Mouse (Mus musculus) limb, embryonic 10.5 days (tissue): ENCODE measurements around the gene Ttc9. TPM values are rescaled to one million over a fixed set of nuclear protein-coding genes. Genes with fewer than 3 reads are reported as not detected.
A peak's percentile ranks its signal among the peaks of the same experiment; 100 is the strongest.

ENCODE experiments used
- DNase-seq: peaks from one replicate; pipeline ENCODE4 v3.0.0-alpha.2; 2017; ENCODE audit warnings: low spot score
- H3K27ac ChIP-seq: fragments of 300-500 bp; sonication (generic); 2 replicates; pipeline ENCODE4 v1.5.1; 2016; ENCODE audit warnings: mild to moderate bottlenecking
- H3K27me3 ChIP-seq: fragments of 300-500 bp; sonication (generic); 2 replicates; pipeline ENCODE4 v1.6.1; 2016; ENCODE audit warnings: low read depth, mild to moderate bottlenecking; ENCODE audit not compliant: poor library complexity, severe bottlenecking
- H3K36me3 ChIP-seq: fragments of 300-500 bp; sonication (generic); 2 replicates; pipeline ENCODE4 v1.6.1; 2016; ENCODE audit warnings: mild to moderate bottlenecking, moderate library complexity
- H3K4me1 ChIP-seq: fragments of 300-500 bp; sonication (generic); 2 replicates; pipeline ENCODE4 v1.6.1; 2016
- H3K4me3 ChIP-seq: fragments of 300-500 bp; sonication (generic); 2 replicates; pipeline ENCODE4 v1.5.1; 2016; ENCODE audit warnings: mild to moderate bottlenecking, moderate library complexity
- H3K9me3 ChIP-seq: fragments of 300-500 bp; sonication (generic); replicated peaks from 2 replicates; pipeline ENCODE4 v1.6.1; 2016; ENCODE audit warnings: mild to moderate bottlenecking
- WGBS: fragments of 180-500 bp; shearing (Covaris S2); methylation state at CpG from one replicate; pipeline ENCODE4 v1.1.7; 2016; 5-methylcytosine and 5-hydroxymethylcytosine counted together
- polyA plus RNA-seq: library from polyadenylated mRNA; unstranded; fragments of >200 nt; fragmentation: Nextera tagmentation; extraction: Ambion mirVana; gene quantifications from 2 replicates; pipeline ENCODE4 v1.2.1, GENCODE M21; 2016

Ttc9 gene
- polyA plus RNA-seq, 1 experiment from 2014 or later = 0.73 TPM

- no peaks in the 10 kb centered on the region for H3K4me1 ChIP-seq
- no peaks in the 10 kb centered on the region for H3K9me3 ChIP-seq
- no peak overlapping the region for H3K27ac ChIP-seq
- WGBS = 67% methylated on average over 2 of the region's 2 CpGs
- no peak overlapping the region for H3K4me3 ChIP-seq
- H3K27me3 ChIP-seq = no peaks in the 10 kb centered on the region
- no peak for DNase-seq
- no peaks in the 10 kb centered on the region for H3K36me3 ChIP-seq
These were observed 44.5 kb downstream of the Ttc9 start for GRCm38 (mm10) chr12:81675557-81675956.

GRCm38 (mm10) chr12:81679807-81680529 lies 48.9 kb downstream of the Ttc9 start:
- 81% methylated on average over 7 of the region's 7 CpGs for WGBS
- Histone ChIP-seq H3K27me3 (no peaks in the 10 kb centered on the region), H3K36me3 (no peaks in the 10 kb centered on the region), H3K27ac (no peak overlapping the region), H3K4me3 (no peak overlapping the region), H3K4me1 (no peaks in the 10 kb centered on the region; the same call in 1 of the 2 replicates), H3K9me3 (no peaks in the 10 kb centered on the region)
- DNase-seq = no peak

DNA sequence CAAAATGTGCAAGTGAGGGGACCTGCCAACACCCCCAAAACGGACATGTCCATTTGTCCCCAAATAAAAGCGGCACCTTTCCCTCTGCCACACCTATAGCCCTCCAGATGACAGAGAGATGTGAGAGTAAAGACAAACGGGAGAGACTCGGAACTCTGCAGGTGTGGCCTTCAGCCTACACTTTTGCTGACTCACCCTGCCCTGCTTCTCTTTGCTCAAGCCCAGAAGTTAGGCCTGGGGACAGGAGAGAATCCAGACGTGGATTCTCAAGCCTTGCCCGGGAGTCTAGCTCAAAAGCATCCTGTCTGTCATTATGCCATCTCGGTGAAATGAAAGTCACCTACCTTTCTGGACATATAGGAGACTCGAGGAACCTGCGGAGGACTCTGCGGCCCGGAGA lies 52.3 kb downstream of the Ttc9 start:
- WGBS = 71% methylated on average over 11 of the region's 11 CpGs
- Histone ChIP-seq H3K9me3 (no peaks in the 10 kb centered on the region), H3K4me3 (no peak overlapping the region), H3K27ac (no peak overlapping the region), H3K27me3 (no peaks in the 10 kb centered on the region), H3K36me3 (no peaks in the 10 kb centered on the region), H3K4me1 (peaks cover 6% of the 10 kb centered on the region)
- DNase-seq = no peak

DNA sequence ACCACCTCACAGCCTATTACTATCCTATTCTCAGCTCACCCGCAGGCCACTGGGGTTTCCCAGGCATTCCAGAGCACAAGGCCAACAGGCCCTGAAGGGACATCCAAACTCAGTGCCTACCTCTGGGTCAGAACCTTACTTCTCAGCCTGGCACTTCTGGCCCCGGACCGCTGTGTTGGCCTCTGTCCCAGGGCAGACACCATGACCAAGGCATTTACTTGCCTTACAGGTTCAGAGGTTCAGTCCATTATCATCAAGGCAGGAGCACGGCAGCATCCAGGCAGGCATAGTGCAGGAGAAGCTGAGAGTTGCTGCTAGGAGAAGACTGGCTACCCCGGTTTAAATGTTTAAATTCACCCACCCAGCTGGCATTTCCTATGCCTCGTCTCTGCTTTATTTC lies 53.0 kb downstream of the Ttc9 start:
- H3K27ac ChIP-seq = no peak overlapping the region
- no peaks in the 10 kb centered on the region for H3K9me3 ChIP-seq
- 83% methylated on average over 6 of the region's 6 CpGs for WGBS
- H3K27me3 ChIP-seq = no peaks in the 10 kb centered on the region
- H3K4me1 ChIP-seq = peaks cover 6% of the 10 kb centered on the region
- H3K4me3 ChIP-seq = no peak overlapping the region
- no peaks in the 10 kb centered on the region for H3K36me3 ChIP-seq
- DNase-seq = no peak

GRCm38 (mm10) chr12:81685981-81686380 lies 54.9 kb downstream of the Ttc9 start:
- Histone ChIP-seq H3K4me1 (peaks cover 10% of the 10 kb centered on the region), H3K27ac (no peak overlapping the region), H3K36me3 (no peaks in the 10 kb centered on the region), H3K4me3 (no peak overlapping the region), H3K9me3 (no peaks in the 10 kb centered on the region), H3K27me3 (no peaks in the 10 kb centered on the region)
- 59% methylated on average over 3 of the region's 3 CpGs for WGBS
- no peak for DNase-seq

DNA sequence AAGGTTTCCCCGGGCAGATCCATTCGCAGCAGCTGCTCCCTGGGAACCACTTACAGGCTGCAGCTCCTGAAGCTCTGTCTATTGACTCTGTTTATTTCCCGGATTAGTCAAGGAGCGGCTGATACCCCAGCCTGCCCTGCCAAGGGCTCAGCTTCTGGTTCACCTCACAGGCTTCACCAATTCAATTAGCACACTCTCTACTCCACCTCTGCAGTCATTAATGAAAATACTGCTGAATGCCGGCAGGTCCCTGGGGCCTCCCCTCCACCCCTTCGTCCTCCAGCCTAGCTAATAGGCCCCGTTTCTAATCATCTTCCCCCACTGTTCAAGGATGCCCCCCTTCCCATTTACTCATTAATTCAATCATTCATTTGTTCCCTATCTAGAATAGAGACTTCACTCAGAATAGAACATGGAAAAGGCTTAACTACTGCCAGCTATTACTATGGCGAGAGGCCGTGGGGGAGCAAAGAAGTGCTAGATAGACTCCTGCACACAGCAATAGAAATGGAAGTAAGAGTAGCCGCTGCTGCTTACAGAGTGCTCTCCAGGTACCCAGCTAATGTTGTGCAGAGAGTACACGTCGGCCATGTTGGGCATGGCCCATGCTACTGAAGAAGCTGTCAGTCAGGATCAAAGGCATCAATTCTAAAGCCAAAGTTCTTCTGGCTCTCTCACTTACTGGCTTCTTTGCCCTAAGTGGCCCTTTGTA lies 55.5 kb downstream of the Ttc9 start:
- 53% methylated on average over 12 of the region's 12 CpGs for WGBS
- no peaks in the 10 kb centered on the region for H3K9me3 ChIP-seq
- DNase-seq = no peak
- peaks cover 10% of the 10 kb centered on the region for H3K4me1 ChIP-seq
- H3K36me3 ChIP-seq = no peaks in the 10 kb centered on the region
- no peak overlapping the region for H3K4me3 ChIP-seq
- no peak overlapping the region for H3K27ac ChIP-seq
- H3K27me3 ChIP-seq = no peaks in the 10 kb centered on the region

- H3K36me3 ChIP-seq = no peaks in the 10 kb centered on the region
- no peak for DNase-seq
- H3K27me3 ChIP-seq = no peaks in the 10 kb centered on the region
- H3K27ac ChIP-seq = no peak overlapping the region
- peaks cover 10% of the 10 kb centered on the region; the same call in 1 of the 2 replicates for H3K4me1 ChIP-seq
- WGBS = 94% methylated on average over 5 of the region's 5 CpGs
- no peaks in the 10 kb centered on the region for H3K9me3 ChIP-seq
- H3K4me3 ChIP-seq = no peak overlapping the region
These were observed 56.8 kb downstream of the Ttc9 start for GRCm38 (mm10) chr12:81687873-81688272.

- no peak for DNase-seq
- WGBS = 89% methylated on average over 4 of the region's 4 CpGs
- Histone ChIP-seq H3K4me3 (no peak overlapping the region), H3K9me3 (no peaks in the 10 kb centered on the region), H3K36me3 (no peaks in the 10 kb centered on the region), H3K4me1 (peaks cover 10% of the 10 kb centered on the region; the same call in 1 of the 2 replicates), H3K27ac (no peak overlapping the region), H3K27me3 (no peaks in the 10 kb centered on the region)
These were observed 57.5 kb downstream of the Ttc9 start for GRCm38 (mm10) chr12:81688537-81688936.

DNA sequence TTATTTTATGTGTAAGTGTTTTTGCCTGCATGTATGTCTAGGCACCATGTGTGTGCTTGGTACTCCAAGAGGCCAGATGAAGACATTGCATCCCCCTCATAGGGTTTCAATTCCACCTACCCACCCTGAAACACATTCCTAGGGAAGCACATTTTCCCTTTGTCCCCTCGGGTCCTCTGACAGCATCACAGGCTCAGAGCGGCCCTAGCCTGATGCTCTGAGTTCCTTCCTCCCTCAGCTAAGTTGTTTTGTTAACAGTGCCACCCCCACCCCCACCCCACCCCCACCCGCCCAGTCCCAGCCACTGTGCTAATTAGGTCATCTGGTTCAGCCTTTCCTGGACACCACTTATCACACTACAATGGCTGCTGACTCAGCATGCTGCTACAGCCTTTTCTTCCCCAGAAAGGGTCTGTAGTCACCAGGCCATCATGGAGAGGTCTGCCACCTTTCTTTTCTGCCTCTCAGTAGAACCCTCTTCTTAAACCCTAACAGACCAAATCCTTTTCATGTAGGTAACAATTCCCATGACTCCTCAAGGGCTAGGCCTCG lies 58.5 kb downstream of the Ttc9 start:
- Histone ChIP-seq H3K27ac (no peak overlapping the region), H3K4me1 (peaks cover 10% of the 10 kb centered on the region; the same call in 1 of the 2 replicates), H3K9me3 (no peaks in the 10 kb centered on the region), H3K27me3 (no peaks in the 10 kb centered on the region), H3K36me3 (no peaks in the 10 kb centered on the region), H3K4me3 (no peak overlapping the region)
- 62% methylated on average over 4 of the region's 4 CpGs for WGBS
- DNase-seq = no peak

DNA sequence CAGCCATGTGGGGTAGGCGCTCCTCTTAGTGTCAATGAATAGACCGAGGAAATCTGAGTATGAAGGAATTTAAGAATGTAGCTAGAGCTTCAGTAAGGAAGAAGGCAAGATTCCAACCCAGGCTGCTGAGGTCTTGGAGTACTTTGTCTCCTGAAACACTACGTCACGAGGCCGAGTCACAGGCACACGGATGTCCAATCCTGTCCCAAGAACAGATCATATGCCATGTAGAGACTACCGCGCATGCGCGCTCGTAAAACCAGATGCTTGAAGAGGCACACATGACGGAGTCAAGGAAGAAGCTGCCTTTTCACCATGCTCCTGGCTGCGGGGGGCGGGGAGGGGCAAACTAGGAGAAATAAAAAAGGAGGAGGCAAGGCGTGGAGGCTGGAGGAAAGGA lies 59.1 kb downstream of the Ttc9 start:
- H3K36me3 ChIP-seq = no peaks in the 10 kb centered on the region
- DNase-seq = no peak
- no peaks in the 10 kb centered on the region for H3K9me3 ChIP-seq
- WGBS = 94% methylated on average over 15 of the region's 15 CpGs
- peaks cover 10% of the 10 kb centered on the region; the same call in 1 of the 2 replicates for H3K4me1 ChIP-seq
- no peaks in the 10 kb centered on the region for H3K27me3 ChIP-seq
- peak overlapping the region; percentile 19; the same call in 1 of the 2 replicates for H3K27ac ChIP-seq
- H3K4me3 ChIP-seq = no peak overlapping the region

DNA sequence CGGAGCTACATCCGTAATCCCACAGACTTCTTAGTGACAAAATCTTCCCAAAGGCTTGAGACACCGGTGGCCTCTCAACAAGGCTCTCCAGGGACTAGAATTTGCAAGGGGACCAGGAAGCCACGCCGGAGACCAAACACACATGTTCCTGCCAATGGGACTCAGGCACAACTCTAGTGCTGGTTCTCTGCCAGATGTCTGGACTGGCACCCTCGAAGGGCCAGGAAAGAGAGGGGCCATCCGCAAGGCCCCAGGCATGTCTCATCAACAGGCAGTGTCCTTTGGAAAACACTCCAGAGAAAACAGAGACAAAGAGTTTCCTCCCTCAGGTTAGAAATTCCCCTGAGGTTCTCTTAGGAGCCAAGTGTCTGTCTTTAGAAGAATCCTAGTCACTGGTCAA lies 59.7 kb downstream of the Ttc9 start:
- Histone ChIP-seq H3K27ac (peak overlapping the region; percentile 19; the same call in 1 of the 2 replicates), H3K4me3 (no peak overlapping the region), H3K27me3 (no peaks in the 10 kb centered on the region), H3K9me3 (no peaks in the 10 kb centered on the region), H3K4me1 (peaks cover 10% of the 10 kb centered on the region; the same call in 1 of the 2 replicates), H3K36me3 (no peaks in the 10 kb centered on the region)
- WGBS = 87% methylated on average over 7 of the region's 7 CpGs
- DNase-seq = no peak

- no peaks in the 10 kb centered on the region for H3K27me3 ChIP-seq
- no peak overlapping the region for H3K4me3 ChIP-seq
- no peaks in the 10 kb centered on the region for H3K36me3 ChIP-seq
- DNase-seq = no peak
- H3K27ac ChIP-seq = no peak overlapping the region
- 54% methylated on average over 8 of the region's 8 CpGs for WGBS
- no peaks in the 10 kb centered on the region for H3K9me3 ChIP-seq
- peaks cover 8% of the 10 kb centered on the region; the same call in 1 of the 2 replicates for H3K4me1 ChIP-seq
These were observed 60.2 kb downstream of the Ttc9 start for GRCm38 (mm10) chr12:81691177-81691730.

DNA sequence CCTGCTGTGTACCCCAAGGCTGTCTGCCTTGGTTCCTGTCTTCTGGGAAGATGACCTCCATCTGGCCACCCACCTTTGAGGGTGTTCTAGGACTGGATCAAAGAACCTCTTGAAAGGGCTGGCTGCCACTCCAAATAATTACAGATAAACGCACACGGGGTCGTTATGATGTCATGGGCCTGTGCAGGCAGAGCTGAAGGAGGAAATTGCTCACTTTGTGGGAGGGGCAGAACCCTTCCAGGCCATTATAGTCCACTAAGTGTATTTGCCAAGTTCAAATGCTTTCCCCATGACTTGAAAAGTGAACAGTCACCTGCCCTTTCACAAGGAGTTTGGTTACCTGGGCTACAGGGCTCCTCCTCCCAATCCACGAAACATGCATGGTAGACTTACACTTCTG lies 67.0 kb downstream of the Ttc9 start:
- no peak for DNase-seq
- 58% methylated on average over 4 of the region's 4 CpGs for WGBS
- Histone ChIP-seq H3K9me3 (no peaks in the 10 kb centered on the region), H3K4me3 (no peak overlapping the region), H3K4me1 (0 out of 2 replicates have a peak, but pooled peaks cover 7% of the 10 kb centered on the region), H3K27me3 (no peaks in the 10 kb centered on the region), H3K36me3 (no peaks in the 10 kb centered on the region), H3K27ac (no peak overlapping the region)
